Mouse (Mus musculus) Muller cell, postnatal 12 days (primary cell): ENCODE results near the gene Car5b.

Experiments used
- DNase-seq: peaks from one replicate; pipeline ENCODE4 v3.0.0-alpha.2; 2015; ENCODE audit errors: inconsistent ontology term

The Car5b gene

DNA sequence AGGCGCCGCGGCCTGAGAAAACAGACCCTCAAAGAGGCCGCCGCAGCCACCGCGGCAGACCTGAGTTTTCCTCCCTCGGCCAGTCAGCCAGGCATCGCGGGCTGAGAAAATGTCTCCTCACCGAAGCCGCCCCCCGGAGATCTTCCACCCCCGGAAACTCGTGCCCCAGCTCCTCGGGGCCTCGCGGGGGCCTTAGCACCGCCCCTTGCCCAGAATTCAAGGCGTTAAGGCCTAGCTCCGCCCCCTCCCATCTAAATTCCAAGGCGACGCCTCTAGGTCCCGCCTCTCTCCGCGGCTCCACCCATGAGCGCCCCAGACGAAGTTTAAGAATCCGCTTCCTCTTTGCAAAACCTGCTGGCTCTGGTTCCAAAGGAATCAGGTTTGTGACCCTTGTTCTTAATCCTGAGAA lies 69.3 kb downstream of the Car5b start, which contains the start of gene Zrsr2:
Gene Zrsr2, minus strand, starts transcription at position 195 of the 409 bp plus-strand sequence.
- peak; percentile 92 for DNase-seq

GRCm38 (mm10) chrX:163957803-163958466 lies 69.9 kb downstream of the Car5b start:
- DNase-seq, result peak; percentile 83

GRCm38 (mm10) chrX:163957381-163957780 lies 70.4 kb downstream of the Car5b start:
- DNase-seq, result no peak

GRCm38 (mm10) chrX:163951618-163952017 lies 76.2 kb downstream of the Car5b start:
- no peak for DNase-seq

GRCm38 (mm10) chrX:163944381-163944780 lies 83.4 kb downstream of the Car5b start:
- DNase-seq, result peak; percentile 46

DNA sequence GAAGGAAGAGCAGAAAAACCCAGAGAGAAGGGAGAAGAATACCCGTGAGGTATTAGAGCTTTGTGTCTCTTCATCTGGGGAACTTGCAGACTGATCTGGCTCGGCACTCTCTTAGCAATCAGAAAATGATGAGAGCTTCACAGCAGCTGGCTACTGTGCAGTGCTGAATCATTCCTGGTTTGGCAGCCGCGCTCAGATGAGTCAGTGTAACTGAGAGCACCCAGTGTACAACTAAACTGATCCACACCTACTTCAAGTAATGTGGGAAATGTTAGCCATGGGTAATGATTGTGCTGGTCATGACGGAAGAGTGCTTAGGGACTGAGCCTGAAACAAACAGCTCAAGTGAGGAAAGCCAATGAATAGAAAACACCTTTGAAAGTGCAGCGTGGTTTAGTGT lies 89.2 kb downstream of the Car5b start:
- DNase-seq, result peak; percentile 77

GRCm38 (mm10) chrX:163934731-163935130 lies 93.1 kb downstream of the Car5b start:
- no peak for DNase-seq

DNA sequence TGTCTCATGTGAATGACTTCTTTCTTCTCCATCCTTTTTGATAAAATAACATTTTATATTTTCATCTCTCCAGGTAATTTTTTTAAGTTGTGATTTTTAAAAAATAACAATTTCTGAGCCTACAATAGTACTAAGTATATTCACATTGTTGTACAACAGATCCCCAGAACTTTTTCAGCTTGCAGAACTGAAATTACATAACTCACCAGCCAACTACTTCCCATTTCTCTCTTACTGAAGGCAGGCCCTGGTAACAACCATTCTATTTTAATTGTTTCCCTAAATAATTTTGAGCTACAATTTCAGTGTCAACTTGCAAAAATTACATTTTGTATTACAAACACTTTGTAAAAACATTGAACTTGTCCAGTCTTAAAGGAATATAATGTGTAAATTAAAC lies 98.2 kb downstream of the Car5b start:
- no peak for DNase-seq
